Mouse (Mus musculus) activated CD4-positive, CD25-positive, alpha-beta regulatory T cell (primary cell): ENCODE measurements around the gene Inpp4a. TPM values are rescaled to one million over a fixed set of nuclear protein-coding genes. Genes with fewer than 3 reads are reported as not detected.

Experiments used
- polyA plus RNA-seq, 2 experiments: library from polyadenylated mRNA; unstranded; fragments of 100-300 nt; shearing (Covaris generic); gene quantifications; one replicate each; pipeline ENCODE4 v1.2.1; 2017

Inpp4a gene
- polyA plus RNA-seq: 10 to 100 TPM; 13.8 to 17.0 TPM

DNA sequence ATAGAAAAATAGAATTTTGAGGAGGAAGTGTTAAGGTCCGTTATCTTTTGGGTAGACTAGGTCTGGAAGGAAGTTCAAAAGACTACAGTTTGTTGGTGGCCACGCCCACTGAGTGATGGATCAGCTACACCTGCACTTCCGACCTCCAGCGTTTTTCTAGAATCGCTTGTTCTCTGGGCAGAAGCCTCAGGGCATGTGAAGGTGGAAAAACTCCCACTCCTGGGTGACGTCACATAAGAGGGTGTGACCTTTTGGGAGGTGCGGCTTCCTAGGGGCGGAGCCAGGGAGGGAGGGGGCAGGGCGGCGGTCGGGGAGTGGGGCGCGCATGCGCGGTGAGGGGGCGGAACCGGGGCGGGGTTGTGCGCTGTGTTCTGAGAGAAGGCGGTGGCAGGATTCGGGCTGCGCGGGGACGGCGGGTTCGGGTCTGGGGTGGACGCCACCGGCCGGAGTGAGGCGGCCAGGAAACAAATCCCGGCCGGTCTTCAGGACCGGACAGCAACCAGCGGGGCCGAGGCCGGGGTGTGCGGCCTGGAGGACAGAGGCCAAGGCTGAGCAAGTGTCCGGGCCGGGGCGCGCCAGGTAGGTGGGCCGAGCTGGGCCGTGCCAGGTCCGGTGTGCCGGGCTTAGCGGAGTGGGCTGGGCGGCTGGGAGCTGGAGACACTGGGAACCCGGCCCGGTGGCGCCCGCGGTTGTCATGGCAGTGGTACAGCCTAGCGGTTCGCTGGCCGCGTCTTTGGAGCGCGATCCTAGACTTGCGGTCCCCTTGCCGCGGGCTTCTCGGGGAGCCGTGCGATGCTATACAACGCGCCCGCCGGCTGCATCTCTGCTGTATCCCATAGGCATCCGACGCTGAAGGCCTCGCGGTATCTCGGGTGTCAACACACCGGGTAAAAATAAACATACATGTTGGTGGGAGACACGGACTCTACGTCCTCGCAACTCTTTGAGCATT is at the start of gene Inpp4a:
Gene Inpp4a (plus strand): TSS at position 326 of the 952 bp plus-strand sequence.

GRCm38 (mm10) chr1:37429366-37430296 is 130.0 kb downstream of the Inpp4a start, which contains the start of the genes Coa5 and Unc50:
Gene Coa5, minus strand, starts transcription at chr1:37430103.
Gene Unc50, plus strand, starts transcription at chr1:37430139.

Other genes with a start within 250 kb of the Inpp4a start
- gene Cnga3, start 85.4 kb upstream of the Inpp4a start, polyA plus RNA-seq: under 1 TPM in 1 of 2 experiments, not detected in 1; 0.05 TPM
- 10 to 100 TPM; 75.9 to 82.5 TPM for gene Coa5, start 130.2 kb downstream of the Inpp4a start, polyA plus RNA-seq
- 100 to 1,000 TPM in 1 of 2 experiments, 10 to 100 TPM in 1; 91.8 to 126 TPM for gene Unc50, start 130.3 kb downstream of the Inpp4a start, polyA plus RNA-seq
- gene Mgat4a, start 241.2 kb downstream of the Inpp4a start, polyA plus RNA-seq: 10 to 100 TPM in 1 of 2 experiments, 1 to 10 TPM in 1; 8.4 to 12.5 TPM